Mouse (Mus musculus) megakaryocyte, embryonic 14.5 days (primary cell): Measurements from ENCODE around the gene Aldoart2.

Source experiments
- FLI1 ChIP-seq: IDR thresholded peaks from 2 replicates; pipeline ENCODE4 v1.6.1; 2012; ENCODE audit warnings: low read length, inconsistent platforms, mixed read lengths
- GATA1 ChIP-seq: IDR thresholded peaks from 3 replicates; pipeline ENCODE4 v1.6.1; 2012; ENCODE audit warnings: mixed read lengths, low read length, inconsistent platforms, borderline replicate concordance

- TF ChIP-seq GATA1 = no peak
- TF ChIP-seq FLI1 = no peak
Measured at GRCm38 (mm10) chr12:55598537-55598886, 33.5 kb downstream of the Aldoart2 start.
